Mouse (Mus musculus) kidney, adult 9 months (tissue): ENCODE results near the gene Rtca.

Experiments used
- DNase-seq: peaks from one replicate; pipeline ENCODE4 v3.0.0; 2022

Gene Rtca

GRCm38 (mm10) chr3:116474602-116475001 is 33.4 kb downstream of the Rtca start:
- no peak for DNase-seq

- no peak for DNase-seq
Observed at GRCm38 (mm10) chr3:116465709-116466108, 42.3 kb downstream of the Rtca start.

- DNase-seq = no peak
Observed at GRCm38 (mm10) chr3:116464318-116464717, 43.7 kb downstream of the Rtca start.

GRCm38 (mm10) chr3:116461053-116461452 is 47.0 kb downstream of the Rtca start:
- DNase-seq = no peak

GRCm38 (mm10) chr3:116454529-116454928 is 53.5 kb downstream of the Rtca start:
- no peak for DNase-seq

GRCm38 (mm10) chr3:116450741-116451140 is 57.3 kb downstream of the Rtca start:
- no peak for DNase-seq

- no peak for DNase-seq
Observed at GRCm38 (mm10) chr3:116444327-116444726, 63.7 kb downstream of the Rtca start.

GRCm38 (mm10) chr3:116442788-116443187 is 65.2 kb downstream of the Rtca start:
- no peak for DNase-seq

- DNase-seq = no peak
Observed at GRCm38 (mm10) chr3:116441518-116442205, 66.3 kb downstream of the Rtca start.

- no peak for DNase-seq
Observed at GRCm38 (mm10) chr3:116440066-116440997, 67.7 kb downstream of the Rtca start.
